Mouse (Mus musculus) liver, embryonic 14.5 days (tissue): ENCODE measurements around the gene Hoxd3.

Source experiments
- CTCF ChIP-seq: IDR thresholded peaks from 2 replicates; pipeline ENCODE4 v1.5.1; 2016; ENCODE audit warnings: antibody characterized with exemption, low read depth, control low read depth
- EP300 ChIP-seq: IDR thresholded peaks from 2 replicates; pipeline ENCODE4 v1.6.1; 2016; ENCODE audit warnings: antibody characterized with exemption, low read depth

- TF ChIP-seq CTCF (no peak), EP300 (no peak)
Measured at GRCm38 (mm10) chr2:74738623-74739475, 27.1 kb downstream of the Hoxd3 start.
